Mouse (Mus musculus): ENCODE data around the gene Ndufb10.
"Not testable (repeated sequence)": the region's sequence is repeated elsewhere in the genome, so short reads cannot be mapped to it uniquely, and the experiment has no call there.

Ndufb10 gene

DNA sequence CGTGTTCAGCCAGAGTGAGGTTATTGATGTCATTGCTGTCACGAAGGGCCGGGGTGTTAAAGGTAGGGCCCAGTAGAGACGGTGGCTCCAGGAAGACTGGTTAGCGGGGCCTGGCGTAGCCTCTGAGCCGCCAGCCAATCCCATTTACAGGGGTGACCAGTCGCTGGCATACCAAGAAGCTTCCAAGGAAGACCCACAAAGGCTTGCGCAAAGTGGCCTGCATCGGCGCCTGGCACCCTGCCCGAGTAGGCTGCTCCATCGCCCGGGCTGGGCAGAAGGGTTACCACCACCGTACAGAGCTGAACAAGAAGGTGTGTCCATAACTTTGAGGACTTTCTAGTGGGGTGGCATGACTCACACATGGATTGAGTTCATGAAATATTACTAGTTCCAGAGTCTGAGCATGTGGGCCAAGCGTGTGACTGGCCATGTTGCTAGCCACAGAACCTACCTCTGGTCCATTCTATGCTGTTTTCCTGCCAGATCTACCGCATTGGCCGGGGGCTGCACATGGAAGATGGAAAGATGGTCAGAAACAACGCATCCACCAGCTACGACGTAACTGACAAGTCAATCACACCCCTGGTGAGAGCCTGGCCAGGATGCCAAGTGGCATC, 9.3 kb upstream of the Ndufb10 start:
- no peak for DNase-seq

DNA sequence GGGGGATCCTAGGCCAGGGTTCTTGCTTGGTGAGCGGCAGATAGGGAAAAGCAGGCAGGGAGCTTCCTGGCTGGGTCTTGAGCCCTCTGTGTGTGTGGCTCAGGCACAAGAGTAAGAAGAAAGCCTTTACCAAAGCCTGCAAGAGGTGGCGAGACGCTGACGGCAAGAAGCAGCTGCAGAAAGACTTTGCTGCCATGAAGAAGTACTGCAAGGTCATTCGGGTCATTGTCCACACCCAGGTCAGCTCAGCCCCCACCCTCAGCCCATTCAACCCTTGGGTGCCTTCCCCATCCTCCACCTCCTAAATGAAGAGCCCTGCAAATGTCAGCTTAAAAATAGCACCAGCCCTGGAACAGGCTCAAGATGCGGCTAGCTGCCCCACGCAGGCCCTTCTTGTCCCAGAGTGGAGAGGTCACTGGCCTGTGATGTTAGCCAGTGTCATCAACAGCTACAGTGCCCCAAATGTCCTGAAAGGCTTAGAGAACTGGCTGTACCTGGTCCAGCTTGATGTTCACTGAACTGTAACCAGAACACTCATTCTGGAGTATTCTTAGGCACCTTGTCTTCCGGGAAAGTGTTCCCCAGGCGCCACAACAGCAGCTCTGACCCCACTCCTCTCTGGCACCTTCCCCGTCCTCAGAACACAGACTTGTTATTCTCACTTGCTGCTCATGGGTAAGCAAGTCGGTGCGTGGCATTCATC, 8.1 kb upstream of the Ndufb10 start:
- no peak for DNase-seq

DNA sequence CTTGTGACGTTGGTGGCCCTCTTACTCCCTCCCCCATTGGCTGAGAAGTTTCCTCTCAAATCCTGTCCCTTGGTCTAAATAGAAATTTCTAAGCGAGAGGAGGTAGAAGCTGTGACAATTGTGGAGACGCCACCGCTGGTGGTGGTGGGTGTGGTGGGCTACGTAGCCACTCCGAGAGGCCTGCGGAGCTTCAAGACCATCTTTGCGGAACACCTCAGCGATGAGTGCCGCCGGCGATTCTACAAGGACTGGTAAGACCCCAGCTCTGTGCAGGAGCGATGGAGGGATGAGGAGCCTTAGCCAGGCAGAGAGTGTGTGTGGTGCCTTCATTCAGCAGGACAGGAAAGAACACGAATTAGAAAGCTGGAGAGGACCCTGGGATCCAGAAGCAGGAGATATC, 6.5 kb upstream of the Ndufb10 start:
- DNase-seq: no peak

DNA sequence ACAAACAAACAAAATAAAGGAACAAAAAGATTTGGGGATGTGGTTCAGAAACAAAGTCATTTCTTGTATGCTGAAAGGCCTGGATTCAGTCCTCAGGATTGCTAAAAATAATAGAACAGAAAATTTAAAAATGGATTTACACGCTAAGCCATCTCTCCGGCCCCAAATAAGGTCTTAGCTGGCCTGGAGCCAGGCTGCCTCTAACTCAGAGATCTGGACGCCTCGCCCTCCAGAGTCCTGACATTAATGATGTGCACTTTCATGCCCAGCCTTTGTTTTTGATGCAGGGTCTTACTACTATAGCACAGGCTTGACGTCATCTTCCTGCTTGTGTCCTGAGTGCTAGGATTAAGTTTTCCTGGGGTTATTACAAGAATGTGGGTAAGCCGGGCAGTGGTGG, 4.8 kb upstream of the Ndufb10 start:
- no peak for DNase-seq

DNA sequence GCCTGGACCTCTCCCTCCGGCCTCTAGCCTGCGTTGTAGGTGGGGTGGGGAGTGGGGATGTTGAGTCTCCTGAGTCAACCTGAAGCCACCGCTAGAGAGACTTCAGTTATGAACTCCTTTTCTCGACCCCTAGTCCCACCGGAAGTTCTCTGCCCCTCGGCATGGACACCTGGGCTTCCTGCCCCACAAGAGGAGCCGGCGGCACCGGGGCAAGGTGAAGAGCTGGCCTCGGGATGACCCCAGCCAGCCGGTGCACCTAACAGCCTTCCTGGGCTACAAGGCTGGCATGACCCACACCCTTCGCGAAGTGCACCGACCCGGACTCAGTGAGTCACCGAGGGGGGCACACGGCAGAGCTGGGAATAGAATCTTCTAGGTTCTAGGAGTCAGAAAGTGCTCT, 3.9 kb upstream of the Ndufb10 start:
- DNase-seq: no peak

DNA sequence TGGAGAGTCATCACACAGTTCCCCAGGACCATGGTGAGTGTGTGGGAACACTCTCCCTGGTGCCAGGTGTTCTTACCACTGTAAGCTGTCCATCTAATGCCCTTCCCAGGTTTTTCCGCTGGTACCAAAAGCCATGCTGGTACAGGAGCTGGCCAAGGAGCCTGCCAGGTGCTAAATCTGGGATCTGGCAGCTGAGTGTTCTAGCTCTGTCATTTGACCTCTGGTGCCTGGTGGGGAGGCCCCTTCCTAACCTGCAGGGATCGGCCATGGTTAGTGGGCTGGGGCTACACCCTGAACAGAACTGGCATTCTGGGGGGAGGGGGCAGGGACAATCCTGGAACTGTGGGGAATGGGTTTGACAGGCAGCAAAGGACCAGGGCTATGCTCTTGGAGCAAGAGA, 3.3 kb upstream of the Ndufb10 start, which contains the start of gene Rpl3l:
Rpl3l (plus strand) TSS at position 203 of the 400 bp plus-strand sequence.
- DNase-seq: no peak

DNA sequence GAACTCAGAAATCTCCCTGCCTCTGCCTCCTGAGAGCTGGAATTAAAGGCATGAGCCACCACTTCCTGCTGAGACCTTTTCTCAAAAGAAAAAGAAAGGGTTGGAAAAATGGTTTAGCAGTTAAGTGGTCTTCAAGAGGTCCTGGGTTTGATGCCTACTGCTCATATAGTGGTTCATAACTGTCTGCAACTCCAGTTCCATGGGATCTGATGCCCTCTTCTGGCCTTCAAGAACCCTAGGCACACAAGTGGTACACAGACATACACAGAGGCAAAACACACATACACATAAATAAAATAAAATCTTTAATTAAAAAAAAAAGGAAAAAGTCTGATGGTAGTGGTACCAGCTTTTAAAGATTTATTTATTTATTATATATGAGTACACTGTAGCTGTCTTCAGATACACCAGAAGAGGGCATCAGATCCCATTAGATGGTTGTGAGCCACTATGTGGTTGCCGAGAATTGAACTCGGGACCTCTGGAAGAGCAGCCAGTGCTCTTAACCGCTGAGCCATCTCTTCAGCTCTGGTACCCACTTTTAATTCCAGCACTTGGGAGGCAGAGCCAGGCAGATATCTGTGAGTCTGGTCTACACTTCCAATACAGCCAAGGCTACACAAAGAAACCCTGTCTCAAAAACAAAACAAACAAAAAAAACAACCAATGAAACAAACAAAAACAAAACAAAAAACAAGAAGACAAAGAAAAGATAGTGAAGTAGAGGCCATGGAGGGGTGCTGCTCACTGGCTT, 1.5 kb upstream of the Ndufb10 start:
- DNase-seq: no peak

DNA sequence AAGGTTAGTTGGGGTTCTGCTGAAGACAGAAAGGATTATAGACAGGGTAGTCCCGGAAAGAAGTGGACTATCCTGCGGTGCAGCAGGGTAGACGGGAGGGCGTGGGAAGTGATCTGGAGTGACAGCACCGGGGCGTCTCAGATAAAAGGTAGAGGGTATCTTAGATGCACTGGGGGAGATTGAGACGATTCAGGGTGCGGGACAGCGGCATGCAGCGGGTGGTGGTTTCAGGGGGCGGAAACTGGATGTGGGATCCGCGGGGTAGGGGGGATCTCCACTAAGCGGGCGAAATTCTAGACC, 447 bp downstream of the Ndufb10 start:
- no peak for DNase-seq

DNA sequence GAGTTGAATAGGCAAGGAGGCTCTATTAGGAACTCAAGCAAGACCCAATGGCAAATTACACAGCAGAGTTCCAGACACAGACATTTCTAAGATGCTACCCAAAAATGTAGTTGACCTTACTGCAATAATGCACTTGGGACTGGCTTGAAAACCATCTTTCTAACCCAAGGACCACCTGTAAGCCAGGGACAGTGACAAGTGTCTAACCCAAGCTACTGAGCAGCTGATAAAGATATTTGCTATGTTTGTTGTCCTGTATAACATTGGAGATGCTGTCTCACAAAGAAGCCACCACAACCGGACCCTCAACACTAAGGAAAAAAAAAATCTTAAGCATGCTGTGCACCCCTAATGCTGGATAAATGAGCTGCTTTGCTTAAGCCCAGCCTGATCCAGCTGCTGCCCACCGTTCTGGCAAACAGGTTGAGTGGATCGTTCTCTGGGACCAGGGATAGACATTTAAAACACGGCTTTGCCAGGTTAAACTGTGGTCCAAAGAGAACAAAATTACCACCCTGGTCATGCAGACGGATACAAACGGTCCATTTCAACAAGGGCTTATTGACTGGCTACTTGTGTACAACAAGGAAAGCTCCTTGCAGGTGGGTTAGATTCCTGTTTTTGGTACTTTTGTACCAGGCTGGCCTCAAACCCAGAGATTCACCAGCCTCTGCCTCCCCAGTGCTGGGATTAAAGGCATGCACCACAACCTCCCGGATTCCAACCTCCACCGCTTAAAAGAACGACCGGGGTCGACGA, 977 bp downstream of the Ndufb10 start:
- DNase-seq: no peak

DNA sequence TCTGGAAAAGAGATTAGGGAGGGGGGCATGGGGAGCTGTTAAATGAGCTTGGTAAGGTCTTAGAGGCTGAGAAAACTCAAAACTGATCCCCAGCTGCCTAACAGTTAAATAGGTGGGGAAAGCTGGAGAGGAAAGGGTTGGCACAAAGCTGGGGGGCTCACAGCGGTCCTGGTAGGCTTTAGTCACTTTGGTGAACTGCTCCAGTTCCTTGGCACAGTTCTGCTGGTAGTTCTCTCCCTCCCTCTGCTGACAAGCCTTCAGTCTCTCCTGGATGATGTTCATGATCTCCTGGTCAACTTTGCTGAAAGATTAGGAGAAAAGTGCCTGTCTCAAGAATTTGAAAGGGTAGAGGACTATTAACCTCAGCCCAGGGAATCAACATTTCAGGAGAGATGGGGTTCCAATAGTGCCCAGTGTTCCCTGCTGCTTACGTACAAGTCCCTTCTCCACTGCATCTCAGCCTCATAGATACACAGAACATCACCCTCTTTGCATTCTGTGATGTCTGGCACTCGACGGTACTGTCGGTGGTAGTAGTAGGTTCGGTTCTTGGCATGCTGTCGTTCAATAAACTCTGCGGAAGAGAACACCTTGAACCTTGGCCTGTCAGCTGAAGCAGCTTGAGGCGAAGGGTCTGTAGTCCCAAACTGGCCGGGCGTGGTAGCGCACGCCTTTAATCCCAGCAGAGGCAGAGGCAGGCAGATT, 1.9 kb downstream of the Ndufb10 start:
- no peak for DNase-seq

DNA sequence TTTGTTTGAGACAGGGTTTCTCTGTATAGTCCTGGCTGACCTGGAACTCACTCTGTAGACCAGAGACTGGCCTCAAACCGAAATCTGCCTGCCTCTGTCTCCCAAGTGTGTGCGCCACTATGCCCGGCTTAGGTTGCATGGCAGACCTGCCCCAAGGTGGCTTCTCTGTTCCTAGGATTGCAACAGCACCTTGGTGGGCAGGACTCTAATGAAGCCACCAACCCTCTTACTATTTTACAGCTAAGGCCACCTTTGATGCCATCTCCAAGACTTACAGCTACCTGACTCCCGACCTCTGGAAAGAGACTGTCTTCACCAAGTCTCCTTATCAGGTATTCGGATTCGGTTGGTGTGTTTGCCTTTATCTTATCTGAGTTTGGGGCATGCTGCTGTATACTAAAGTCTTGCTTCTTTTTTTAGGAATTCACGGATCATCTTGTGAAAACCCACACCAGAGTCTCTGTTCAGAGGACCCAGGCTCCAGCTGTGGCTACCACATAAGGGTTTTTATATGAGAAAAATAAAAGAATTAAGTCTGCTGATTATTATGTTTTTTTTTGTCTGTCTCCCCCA, 2.8 kb downstream of the Ndufb10 start:
- not testable (repeated sequence) for DNase-seq

DNA sequence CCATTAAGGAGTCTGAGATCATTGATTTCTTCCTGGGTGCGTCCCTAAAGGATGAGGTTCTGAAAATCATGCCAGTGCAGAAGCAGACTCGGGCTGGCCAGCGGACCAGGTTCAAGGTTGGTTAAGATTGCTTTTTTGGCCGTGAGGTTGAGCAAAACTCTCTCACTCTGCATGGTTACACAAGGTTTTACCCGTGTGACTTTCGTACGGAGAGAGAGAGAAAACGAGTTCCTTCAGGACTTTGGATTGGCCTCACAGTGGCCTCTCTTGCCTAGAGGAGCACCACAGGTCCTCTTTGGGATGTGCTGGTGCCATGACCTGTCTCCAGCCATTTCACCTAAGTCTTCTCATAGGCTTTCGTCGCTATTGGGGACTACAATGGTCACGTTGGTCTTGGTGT, 3.7 kb downstream of the Ndufb10 start:
- DNase-seq: not testable (repeated sequence)

DNA sequence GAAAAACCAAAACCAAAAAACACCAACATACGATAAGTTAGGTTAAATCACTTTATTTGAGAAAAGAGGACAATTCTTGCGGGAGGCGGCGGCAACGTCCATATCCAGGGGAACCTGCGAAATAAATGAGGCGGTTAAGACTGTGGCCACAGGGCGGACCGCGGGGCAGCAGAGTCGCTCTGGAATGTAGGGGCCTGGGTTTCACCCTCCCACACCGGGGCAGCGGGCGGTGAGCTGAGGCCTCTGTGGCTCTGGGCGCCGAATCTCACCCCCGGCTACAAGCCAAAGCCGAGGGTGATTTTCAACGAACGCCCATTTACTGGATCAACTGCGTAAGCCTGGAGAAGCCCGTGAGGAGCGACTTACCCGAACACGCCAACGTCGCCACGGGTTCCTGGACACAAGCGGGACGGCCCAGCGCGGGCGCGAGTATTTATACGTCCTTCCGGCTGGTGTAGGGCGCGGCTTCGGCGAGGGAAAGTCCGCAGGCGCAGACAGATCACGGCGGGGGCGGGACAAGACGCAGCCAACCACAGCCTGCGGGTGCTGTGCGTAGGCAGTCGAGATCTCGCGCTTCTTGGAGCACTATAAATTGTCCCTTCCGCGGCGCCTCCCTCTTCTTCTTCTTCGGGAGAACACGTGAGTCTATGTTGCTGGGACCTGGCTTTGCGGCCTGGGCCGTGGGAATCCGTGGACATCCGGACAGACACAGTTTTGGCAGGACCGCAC, 4.6 kb downstream of the Ndufb10 start:
- DNase-seq: peak; percentile 99

DNA sequence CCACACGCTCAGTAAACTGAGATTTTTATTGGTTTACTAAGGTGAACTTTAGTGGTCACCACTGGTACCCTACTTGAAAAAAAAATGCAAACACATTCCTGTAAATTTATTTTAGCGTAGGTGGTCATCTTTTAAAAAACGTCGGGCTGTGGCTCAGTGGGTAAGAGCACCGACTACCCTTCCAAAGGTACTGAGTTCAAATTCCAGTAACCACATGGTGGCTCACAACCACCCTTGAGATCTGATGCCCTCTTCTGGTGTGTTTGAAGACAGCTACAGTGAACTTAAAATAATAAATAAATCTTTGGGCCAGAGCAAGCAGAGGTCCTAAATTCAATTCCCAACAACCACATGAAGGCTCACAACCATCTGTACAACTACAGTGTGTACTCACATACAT, 5.3 kb downstream of the Ndufb10 start:
- DNase-seq: not testable (repeated sequence)

DNA sequence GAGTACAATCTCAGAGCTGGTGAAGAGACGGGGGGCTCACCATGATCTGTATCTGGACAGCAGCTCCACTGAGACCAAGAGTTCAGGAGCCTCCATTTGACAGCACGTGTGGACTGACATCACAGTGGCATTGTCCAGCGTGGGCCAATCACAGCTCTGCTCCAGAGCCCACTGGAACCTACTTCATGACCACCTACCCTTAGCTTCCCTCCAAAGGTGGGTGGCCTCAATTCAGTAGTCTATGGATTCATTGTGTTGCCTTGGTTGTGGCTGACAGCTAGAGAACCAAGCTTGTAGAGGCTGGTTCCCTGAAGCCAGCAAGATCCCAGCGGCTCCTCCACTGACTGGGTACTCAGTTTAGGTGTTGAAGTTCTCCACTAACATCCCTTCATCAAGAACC, 6.3 kb downstream of the Ndufb10 start, which contains the start of the genes Rnf151 and Rps2:
Rnf151 (minus strand) TSS at position 121 of the 400 bp plus-strand sequence.
Rps2 (plus strand) TSS at position 174 of the 400 bp plus-strand sequence.
- DNase-seq: no peak

DNA sequence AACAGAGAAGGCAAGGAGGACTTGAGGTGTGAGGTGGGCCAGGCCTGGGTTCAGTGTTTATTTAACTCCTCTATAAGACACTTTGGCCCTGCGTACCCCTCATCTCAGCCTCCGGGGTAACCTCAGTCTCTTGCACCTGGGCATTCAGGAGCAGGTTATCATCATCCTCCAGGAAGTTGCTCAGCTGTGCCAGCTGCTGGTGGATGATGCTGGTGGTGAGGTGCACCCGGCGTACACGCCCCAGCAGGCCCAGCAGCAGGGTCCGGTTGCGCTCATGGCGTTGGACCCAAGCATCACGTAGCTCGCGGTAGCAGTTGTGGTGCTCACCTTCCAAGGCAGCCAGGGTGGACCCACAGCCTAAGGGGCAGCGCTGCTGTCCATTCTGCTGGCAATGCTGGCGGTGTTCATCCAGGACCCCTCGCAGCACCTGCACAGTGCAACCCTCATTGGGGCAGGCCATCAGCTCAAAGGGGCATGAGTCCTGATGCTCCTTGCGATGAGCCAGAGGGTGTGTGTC, 8.1 kb downstream of the Ndufb10 start:
- no peak for DNase-seq

DNA sequence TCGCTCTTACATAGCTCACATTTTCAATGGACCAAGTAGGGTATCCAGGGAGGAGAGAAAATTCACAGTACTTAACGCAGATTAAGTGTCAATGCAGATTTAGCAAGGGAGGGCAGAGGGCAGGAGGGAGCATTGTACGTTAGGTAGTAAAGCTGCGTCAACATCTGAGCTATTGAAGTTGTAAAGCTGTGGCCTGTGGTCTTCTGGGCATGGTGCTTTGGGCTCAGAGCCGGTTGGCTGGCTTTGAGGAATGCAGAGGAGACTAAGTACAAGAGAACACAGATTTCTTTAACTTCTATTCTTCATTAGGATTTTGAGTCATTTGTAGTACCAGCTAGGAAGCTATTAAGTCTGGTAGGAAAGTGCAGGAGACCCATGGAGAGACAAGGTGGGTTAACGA, 8.7 kb downstream of the Ndufb10 start:
- no peak for DNase-seq

DNA sequence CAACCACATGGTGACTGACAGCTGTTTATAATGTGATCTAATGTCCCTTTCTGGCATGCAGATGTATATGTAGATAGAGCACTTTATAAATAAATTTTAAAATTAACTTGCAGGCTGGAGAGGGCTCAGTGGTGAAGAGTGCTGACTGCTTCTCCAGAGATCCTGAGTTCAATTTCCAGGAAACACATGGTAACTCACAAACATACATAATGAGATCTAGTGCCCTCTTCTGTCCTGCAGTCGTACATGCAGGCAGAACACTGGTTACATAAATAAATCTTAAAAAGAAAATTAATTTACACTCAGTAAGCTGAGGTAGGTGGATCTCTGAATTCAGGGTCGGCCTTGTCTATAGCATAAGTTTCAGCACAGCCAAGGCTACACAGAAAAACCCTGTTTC, 15.6 kb downstream of the Ndufb10 start:
- DNase-seq: no peak

DNA sequence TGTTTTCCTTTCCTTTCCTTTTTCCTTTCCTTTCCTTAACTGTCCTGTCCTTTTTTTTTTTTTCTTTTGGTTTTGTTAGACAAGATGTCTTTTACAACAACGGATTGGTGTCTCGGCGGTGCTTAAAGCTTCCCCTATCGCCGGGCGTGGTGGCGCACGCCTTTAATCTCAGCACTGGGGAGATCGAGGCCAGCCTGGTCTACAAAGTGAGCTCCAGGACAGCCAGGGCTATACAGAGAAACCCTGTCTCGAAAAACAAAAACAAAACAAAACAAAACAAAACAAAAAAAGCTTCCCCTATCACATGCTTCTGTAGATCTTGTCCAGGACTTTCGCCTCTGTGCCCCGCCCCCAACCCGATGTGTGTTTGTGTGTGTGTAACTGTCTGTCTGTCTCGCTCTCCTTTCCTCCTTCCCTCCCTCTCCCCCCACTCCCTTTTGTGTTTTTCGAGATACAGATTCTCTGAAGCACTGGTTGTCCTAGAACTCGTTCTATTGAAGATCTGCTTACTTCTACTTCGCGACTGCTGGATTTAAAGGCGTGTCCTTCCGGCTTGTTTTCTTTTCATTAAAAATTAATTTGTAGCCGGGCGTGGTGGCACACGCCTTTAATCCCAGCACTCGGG, 16.4 kb downstream of the Ndufb10 start:
- DNase-seq: no peak

DNA sequence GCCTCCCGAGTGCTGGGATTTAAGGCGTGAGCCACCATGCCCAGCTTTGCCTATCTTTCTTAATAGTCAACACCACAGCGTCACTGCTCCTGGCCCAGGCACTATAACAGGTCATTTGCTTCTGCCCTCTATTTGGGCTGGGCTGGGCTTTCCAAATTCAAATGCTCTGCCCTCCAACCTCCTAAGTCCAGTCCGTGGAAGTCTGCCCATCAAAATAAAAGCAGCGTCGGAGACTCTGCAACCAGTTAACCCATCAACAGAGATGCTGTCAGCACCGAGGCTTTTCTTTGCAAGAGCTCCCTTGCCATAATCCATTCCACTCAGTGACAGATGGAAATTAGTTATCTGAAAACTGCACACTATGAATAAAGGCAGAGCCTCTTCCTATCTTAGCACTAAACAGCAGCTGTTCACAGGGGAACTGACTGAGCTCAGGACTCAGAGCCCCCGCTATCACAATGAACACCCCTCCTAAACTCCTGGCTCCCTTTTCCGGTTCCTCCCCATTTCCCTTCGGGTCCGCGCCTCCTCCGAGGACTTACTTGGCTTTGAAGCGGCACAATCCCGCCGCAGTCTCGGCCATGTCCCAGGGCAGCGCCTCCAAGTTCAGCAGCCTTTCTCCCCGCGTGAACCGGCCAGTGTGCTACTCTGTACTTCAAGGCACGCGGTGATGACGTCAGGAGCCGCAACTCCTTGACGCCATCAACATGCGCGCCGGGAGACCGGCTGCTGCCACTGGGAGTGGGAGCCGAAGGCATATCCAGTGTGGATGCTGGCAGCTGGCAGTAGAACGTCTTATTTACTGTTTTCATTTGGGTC, 17.1 kb downstream of the Ndufb10 start, which contains the start of gene Tbl3:
Tbl3 (minus strand) TSS at position 679 of the 819 bp plus-strand sequence.
- peak; percentile 97 for DNase-seq
